Mouse (Mus musculus): Measurements from ENCODE around the gene Ankrd34c. TPM values are rescaled to one million over a fixed set of nuclear protein-coding genes. Genes with fewer than 3 reads are reported as not detected.

Gene Ankrd34c
- not detected in 2 replicates for polyA plus RNA-seq (2012; rRNA removed; ENCODE audit: low replicate concordance)

GRCm38 (mm10) chr9:89738295-89738694, at the start of gene Ankrd34c:
TSS of gene Ankrd34c (minus strand) at chr9:89738475.

GRCm38 (mm10) chr9:89704265-89705196, 33.7 kb downstream of the Ankrd34c start, which contains the start of gene Tmed3:
TSS of gene Tmed3 (minus strand) at chr9:89705068.

Other genes with a start within 250 kb of the Ankrd34c start
- not detected in 2 replicates for gene Minar1, start 115.3 kb downstream of the Ankrd34c start, polyA plus RNA-seq (2012; rRNA removed; ENCODE audit: low replicate concordance)
- gene Tmed3, start 33.4 kb downstream of the Ankrd34c start, polyA plus RNA-seq (2012; rRNA removed; ENCODE audit: low replicate concordance) = 63.6 and 69.8 TPM in 2 replicates
- gene Rasgrf1, start 171.4 kb upstream of the Ankrd34c start, polyA plus RNA-seq (2012; rRNA removed; ENCODE audit: low replicate concordance) = 0.14 and 0.27 TPM in 2 replicates